Mouse (Mus musculus): Measurements from ENCODE around the gene Gal3st3.
"Not testable (repeated sequence)": the region's sequence is repeated elsewhere in the genome, so short reads cannot be mapped to it uniquely, and the experiment has no call there.

Gene Gal3st3

DNA sequence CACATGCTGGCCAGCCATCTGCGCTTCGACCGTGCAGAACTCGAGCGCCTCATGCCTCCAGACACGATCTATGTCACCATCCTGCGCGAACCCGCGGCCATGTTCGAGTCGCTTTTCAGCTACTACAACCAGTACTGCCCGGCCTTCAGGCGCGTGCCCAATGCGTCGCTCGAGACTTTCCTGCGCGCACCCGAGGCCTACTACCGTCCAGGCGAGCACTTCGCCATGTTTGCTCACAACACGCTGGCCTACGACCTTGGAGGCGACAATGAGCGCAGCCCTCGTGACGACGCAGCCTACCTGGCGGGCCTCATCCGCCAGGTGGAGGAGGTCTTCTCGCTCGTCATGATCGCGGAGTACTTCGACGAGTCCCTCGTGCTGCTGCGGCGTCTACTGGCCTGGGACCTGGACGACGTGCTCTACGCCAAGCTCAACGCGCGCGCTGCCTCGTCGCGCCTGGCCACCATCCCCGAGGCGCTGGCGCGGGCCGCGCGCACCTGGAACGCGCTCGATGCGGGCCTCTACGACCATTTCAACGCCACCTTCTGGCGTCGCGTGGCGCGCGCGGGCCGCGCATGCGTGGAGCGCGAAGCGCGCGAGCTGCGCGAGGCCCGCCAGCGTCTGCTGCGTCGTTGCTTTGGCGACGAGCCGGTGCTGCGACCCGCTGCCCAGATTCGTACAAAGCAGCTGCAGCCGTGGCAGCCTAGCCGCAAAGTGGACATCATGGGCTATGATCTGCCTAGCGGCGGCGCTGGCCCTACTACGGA is 9.0 kb downstream of the Gal3st3 start:
- in situ Hi-C loops (cut with MboI, MseI) = no loop called here

GRCm38 (mm10) chr19:5309025-5309424 is 10.9 kb downstream of the Gal3st3 start:
- in situ Hi-C loops (cut with MboI, MseI) = no loop called here

DNA sequence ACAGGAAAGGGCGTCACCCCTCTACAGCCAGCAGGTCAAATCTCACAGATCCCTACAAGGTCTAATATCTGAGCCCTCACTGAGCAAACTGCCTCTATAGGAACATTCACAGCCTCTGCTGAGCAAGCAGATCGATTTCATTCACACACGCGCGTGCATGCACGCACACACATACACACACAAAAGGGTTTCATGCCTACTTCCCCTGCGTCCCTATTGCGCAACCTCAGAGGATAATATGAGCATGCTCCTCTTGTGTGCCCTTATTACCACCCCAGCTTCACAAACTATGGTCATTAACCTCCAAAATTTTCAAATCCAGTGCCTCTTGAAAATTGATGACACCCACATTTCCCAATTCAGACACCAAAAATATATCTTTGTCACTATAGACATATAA is 15.1 kb downstream of the Gal3st3 start:
- in situ Hi-C loops (cut with MboI, MseI) = no loop called here

DNA sequence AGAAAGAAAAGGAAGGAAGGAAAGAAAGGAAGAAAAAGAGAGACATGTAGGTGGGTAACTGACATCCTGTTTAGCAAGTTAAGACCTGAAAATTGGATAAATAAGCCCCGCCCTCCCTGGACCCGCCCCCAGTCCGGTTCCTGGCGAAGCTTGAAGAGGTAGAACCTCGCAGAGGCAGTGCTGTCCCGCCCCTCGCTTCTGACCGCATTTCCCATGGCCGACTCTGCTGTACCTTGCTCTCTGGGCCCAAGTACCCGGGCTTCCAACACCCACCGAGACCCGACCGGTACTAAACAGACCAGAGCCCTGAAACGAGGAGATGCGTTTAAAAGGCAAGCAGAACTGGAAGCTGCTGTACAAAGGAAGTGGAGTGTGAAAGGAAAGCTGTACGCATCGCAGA is 25.7 kb downstream of the Gal3st3 start:
- in situ Hi-C loops (cut with MboI, MseI) = no loop called here

GRCm38 (mm10) chr19:5327970-5328369 is 29.8 kb downstream of the Gal3st3 start:
- in situ Hi-C loops (cut with MboI, MseI) = no loop called here

GRCm38 (mm10) chr19:5334741-5335140 is 36.6 kb downstream of the Gal3st3 start:
- in situ Hi-C loops (cut with MboI, MseI) = no loop called here

GRCm38 (mm10) chr19:5335441-5335840 is 37.3 kb downstream of the Gal3st3 start, which contains the start of gene Catsper1:
TSS of gene Catsper1 (plus strand) at chr19:5335741.
- in situ Hi-C loops (cut with MboI, MseI) = no loop called here

DNA sequence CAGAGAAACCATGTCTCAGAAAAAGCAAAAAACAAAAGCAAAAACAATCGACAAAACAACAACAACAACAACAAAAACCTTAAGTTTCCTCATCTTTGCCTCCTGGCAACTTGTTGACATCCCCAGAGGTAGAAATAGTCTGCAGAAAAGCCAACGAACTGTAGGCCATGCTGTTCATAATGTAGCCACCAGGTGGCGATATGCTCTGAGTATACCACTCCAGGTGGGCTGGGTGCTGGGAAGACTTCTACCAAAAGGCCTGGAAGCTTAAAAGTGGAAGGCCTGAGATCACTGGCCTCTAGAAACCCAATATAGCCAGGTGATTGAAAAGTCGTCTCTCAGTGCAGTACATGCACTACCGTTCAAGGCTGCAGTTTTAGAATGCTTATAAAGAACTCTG is 39.8 kb downstream of the Gal3st3 start:
- in situ Hi-C loops (cut with MboI, MseI) = no loop called here

DNA sequence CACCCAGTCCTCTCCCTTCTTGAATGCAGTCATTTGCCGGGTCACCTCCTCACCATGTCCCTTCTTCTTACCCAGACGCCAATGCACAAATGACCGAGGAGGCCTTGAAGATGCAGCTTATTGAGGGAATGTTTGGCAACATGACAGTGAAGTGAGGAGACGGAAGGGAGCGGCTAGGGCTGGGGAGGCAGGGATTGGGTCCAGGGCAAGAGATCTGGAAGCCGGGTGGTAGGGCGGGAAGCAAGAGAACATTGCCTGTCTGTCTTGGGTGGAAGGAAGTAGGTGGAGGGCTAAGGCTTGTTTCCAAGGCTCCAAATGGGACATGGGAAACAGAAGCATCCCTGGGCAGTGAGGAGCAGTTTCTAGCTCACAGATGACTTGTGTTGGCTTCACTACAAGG is 43.2 kb downstream of the Gal3st3 start:
- in situ Hi-C loops (cut with MboI, MseI) = no loop called here

- in situ Hi-C loops (cut with MboI, MseI) = no loop called here
Measured at GRCm38 (mm10) chr19:5345297-5346131, 47.4 kb downstream of the Gal3st3 start.

- in situ Hi-C loops (cut with MboI, MseI) = no loop called here
Measured at GRCm38 (mm10) chr19:5348064-5348463, 49.9 kb downstream of the Gal3st3 start.

DNA sequence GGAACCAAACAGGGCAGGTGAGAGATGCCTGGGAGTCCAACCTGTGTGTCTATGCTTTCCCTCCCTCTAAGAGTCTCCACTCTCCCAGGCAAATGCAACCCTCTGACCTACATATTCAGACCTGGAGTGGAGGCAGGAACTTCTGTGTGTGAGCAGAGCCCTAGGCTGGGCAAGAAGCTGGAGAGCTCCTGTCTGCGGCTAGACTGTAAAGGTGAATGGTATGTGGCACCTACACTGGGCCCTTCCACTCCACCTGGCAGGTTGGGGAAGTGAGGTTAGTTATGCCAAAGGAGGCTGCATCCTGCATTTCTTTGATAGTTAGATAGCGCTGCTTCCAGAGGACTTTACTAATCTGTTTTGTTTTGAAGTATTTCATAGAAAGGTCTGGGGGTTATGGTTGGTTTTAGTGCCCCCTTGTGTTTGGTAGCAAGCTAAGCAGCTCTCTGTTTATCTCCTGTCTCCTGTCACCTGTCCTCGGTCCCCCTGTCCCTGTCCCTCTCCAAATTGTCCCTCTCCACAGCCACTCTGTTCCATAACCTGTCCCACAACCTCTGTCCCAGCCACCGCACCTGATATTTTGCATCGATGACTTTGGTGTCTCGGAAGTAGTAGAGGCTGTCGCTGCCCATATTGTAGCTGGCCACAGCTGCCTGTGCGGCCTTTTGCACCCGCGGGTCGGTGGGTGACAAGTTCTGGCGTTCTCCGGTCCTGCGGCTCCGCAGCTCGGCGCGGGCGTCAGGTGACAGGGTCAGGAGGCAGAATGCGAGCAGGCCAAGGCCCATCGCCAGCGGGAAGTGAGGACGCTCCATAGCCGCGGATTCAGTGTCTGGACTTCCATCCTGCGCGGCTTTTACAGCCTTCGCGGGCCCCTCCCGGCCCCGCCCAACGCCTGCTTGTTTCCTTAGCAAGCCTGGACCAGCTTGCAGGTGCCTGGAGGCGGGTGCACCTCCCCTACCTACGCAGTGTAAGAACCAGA is 50.7 kb downstream of the Gal3st3 start:
- in situ Hi-C loops (cut with MboI, MseI) = no loop called here

DNA sequence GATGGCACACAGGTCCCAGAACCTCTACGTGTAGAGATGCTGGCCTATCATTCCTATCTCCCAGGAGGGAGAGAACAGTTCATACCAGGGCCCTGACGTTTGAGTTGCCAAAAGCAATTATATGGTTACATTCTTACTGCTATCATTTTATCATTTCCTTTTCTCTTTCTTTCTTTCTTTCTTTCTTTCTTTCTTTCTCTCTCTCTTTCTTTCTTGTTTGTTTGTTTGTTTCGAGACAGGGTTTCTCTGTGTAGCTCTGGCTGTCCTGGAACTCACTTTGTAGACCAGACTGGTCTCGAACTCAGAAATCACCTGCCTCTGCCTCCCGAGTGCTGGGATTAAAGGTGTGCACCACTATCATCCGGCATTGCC is 51.4 kb downstream of the Gal3st3 start, which contains the start of gene Cst6:
TSS of gene Cst6 (minus strand) at position 73 of the 372 bp plus-strand sequence.
- in situ Hi-C loops (cut with MboI, MseI) = not testable (repeated sequence)

DNA sequence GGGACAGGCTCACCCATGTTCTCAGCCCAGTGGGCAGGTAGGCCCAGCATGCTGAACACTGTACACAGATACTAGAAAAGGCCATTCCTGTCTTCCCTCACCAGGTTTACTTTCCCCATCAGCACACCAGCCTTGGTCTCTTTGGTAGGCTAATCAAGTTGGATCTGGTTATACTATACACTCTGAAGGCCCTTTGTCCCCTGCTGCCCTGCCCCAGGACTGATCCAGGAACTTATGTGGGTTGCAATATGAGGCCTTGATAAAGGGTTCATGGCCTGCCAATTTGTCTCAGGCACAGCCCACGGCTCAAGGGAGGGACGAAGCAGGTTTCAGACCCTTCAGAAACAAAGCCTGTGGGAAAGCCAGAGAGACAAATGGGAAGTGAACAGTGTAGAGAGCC is 55.5 kb downstream of the Gal3st3 start:
- in situ Hi-C loops (cut with MboI, MseI) = no loop called here

- in situ Hi-C loops (cut with MboI, MseI) = no loop called here
Measured at GRCm38 (mm10) chr19:5356080-5356479, 57.9 kb downstream of the Gal3st3 start.

Data from T-helper 1 cell (primary cell).